Mouse (Mus musculus) MEL (cell line): ENCODE measurements at regions not wholly inside any gene's neighbourhood (a gene's known extent, or its start where the extent isn't known, plus 50 kb on each side); places are given as distances from the start of the nearest gene placed in this dataset.

Source experiments
- DNase-seq: peaks from one replicate; pipeline ENCODE4 v3.0.0; 2011; ENCODE audit warnings: low read depth, low spot score
- H3K27ac ChIP-seq: 2 replicates; pipeline ENCODE4 v1.5.1; 2012; ENCODE audit warnings: low read depth, mild to moderate bottlenecking, control low read depth, low read length, moderate library complexity; ENCODE audit not compliant: control insufficient read depth
- H3K27me3 ChIP-seq, 2 experiments: fragments of 150-350 bp in 1 of 2; sonication (generic) in 1 of 2; 2 replicates each; pipeline ENCODE4 v1.6.1; 2012; ENCODE audit warnings: low read length in 2 of 2, mild to moderate bottlenecking in 2 of 2, improper control_type of control experiment in 1 of 2, moderate library complexity in 1 of 2; ENCODE audit not compliant: insufficient read depth in 2 of 2, control insufficient read depth in 1 of 2
- H3K36me3 ChIP-seq, 2 experiments: 2 replicates each; pipeline ENCODE4 v1.6.1; 2012 to 2014; ENCODE audit warnings: low read length in 2 of 2, improper control_type of control experiment in 1 of 2, inconsistent platforms in 1 of 2, mild to moderate bottlenecking in 1 of 2; ENCODE audit not compliant: insufficient read depth in 2 of 2, control insufficient read depth in 1 of 2
- H3K4me1 ChIP-seq, 2 experiments: fragments of 150-350 bp in 1 of 2; sonication (generic) in 1 of 2; 2 replicates each; pipeline ENCODE4 v1.6.1; 2012; ENCODE audit warnings: low read length in 2 of 2, improper control_type of control experiment in 1 of 2, mild to moderate bottlenecking in 1 of 2; ENCODE audit not compliant: insufficient read depth in 2 of 2, control insufficient read depth in 1 of 2
- H3K4me3 ChIP-seq, 2 experiments: fragments of 150-350 bp in 1 of 2; sonication (generic) in 1 of 2; 2 replicates each; pipeline ENCODE4 v1.5.1; 2012; ENCODE audit warnings: low read depth in 2 of 2, low read length in 2 of 2, mild to moderate bottlenecking in 2 of 2, moderate library complexity in 2 of 2, control low read depth in 1 of 2, improper control_type of control experiment in 1 of 2; ENCODE audit not compliant: control insufficient read depth in 1 of 2, insufficient read depth in 1 of 2
- H3K79me2 ChIP-seq: 2 replicates; pipeline ENCODE4 v1.6.1; 2012; ENCODE audit warnings: mild to moderate bottlenecking, low read length, moderate library complexity; ENCODE audit not compliant: control insufficient read depth, poor library complexity, insufficient read depth
- H3K9ac ChIP-seq: 2 replicates; pipeline ENCODE4 v1.6.1; 2012; ENCODE audit warnings: low read depth, mild to moderate bottlenecking, control low read depth, low read length, moderate library complexity; ENCODE audit not compliant: control insufficient read depth, poor library complexity, severe bottlenecking
- H3K9me3 ChIP-seq: fragments of 150-350 bp; sonication (generic); replicated peaks from 2 replicates; pipeline ENCODE4 v1.6.1; 2012; ENCODE audit warnings: mild to moderate bottlenecking, low read length, improper control_type of control experiment, moderate library complexity; ENCODE audit not compliant: insufficient read depth
- BHLHE40 ChIP-seq: IDR thresholded peaks from 2 replicates; pipeline ENCODE4 v1.6.1; 2012; ENCODE audit warnings: low read depth, mild to moderate bottlenecking, inconsistent platforms, low read length, improper control_type of control experiment, borderline replicate concordance
- CHD2 ChIP-seq: IDR thresholded peaks from 2 replicates; pipeline ENCODE4 v1.6.1; 2011; ENCODE audit warnings: low read length, improper control_type of control experiment
- CTCF ChIP-seq, 3 experiments: IDR thresholded peaks in 2 of 3; conservative IDR thresholded peaks in 1 of 3; 2 replicates each; pipeline ENCODE4 v1.5.1; 2011 to 2012; ENCODE audit warnings: low read length in 3 of 3, low read depth in 2 of 3, mild to moderate bottlenecking in 2 of 3, improper control_type of control experiment in 1 of 3, inconsistent platforms in 1 of 3, mixed read lengths in 1 of 3, moderate library complexity in 1 of 3; ENCODE audit not compliant: control insufficient read depth in 1 of 3, insufficient read depth in 1 of 3, poor library complexity in 1 of 3, severe bottlenecking in 1 of 3
- E2F4 ChIP-seq: IDR thresholded peaks from 2 replicates; pipeline ENCODE4 v1.6.1; 2011; ENCODE audit warnings: low read depth, low read length, improper control_type of control experiment, borderline replicate concordance
- EP300 ChIP-seq, 2 experiments: IDR thresholded peaks; 2 replicates each; pipeline ENCODE4 v1.6.1; 2011; ENCODE audit warnings: improper control_type of control experiment in 2 of 2, low read length in 2 of 2, low read depth in 1 of 2, mild to moderate bottlenecking in 1 of 2
- ETS1 ChIP-seq: IDR thresholded peaks from 2 replicates; pipeline ENCODE4 v1.6.1; 2012; ENCODE audit warnings: low read depth, mild to moderate bottlenecking, inconsistent platforms, low read length, improper control_type of control experiment, moderate library complexity
- GABPA ChIP-seq: IDR thresholded peaks from 2 replicates; pipeline ENCODE4 v1.6.1; 2012; ENCODE audit warnings: low read depth, mild to moderate bottlenecking, inconsistent platforms, low read length, improper control_type of control experiment, moderate library complexity
- JUND ChIP-seq: IDR thresholded peaks from 2 replicates; pipeline ENCODE4 v1.6.1; 2011; ENCODE audit warnings: low read depth, mild to moderate bottlenecking, improper control_type of control experiment, low read length
- MAFK ChIP-seq: IDR thresholded peaks from 2 replicates; pipeline ENCODE4 v1.6.1; 2011; ENCODE audit warnings: low read depth, mild to moderate bottlenecking, low read length, improper control_type of control experiment, borderline replicate concordance
- MAX ChIP-seq: IDR thresholded peaks from 2 replicates; pipeline ENCODE4 v1.6.1; 2011; ENCODE audit warnings: low read length, improper control_type of control experiment
- MEF2A ChIP-seq: IDR thresholded peaks from 2 replicates; pipeline ENCODE4 v1.6.1; 2014; ENCODE audit warnings: low read depth, mild to moderate bottlenecking, inconsistent platforms, low read length, improper control_type of control experiment; ENCODE audit not compliant: poor library complexity, insufficient replicate concordance, severe bottlenecking; ENCODE audit errors: extremely low read depth
- MYB ChIP-seq: IDR thresholded peaks from 2 replicates; pipeline ENCODE4 v1.6.1; 2011; ENCODE audit warnings: mild to moderate bottlenecking, low read depth, low read length, improper control_type of control experiment
- MYC ChIP-seq: IDR thresholded peaks from 2 replicates; pipeline ENCODE4 v1.6.1; 2011; ENCODE audit warnings: low read depth, mild to moderate bottlenecking, low read length, improper control_type of control experiment, moderate library complexity
- NELFE ChIP-seq: IDR thresholded peaks from 2 replicates; pipeline ENCODE4 v1.6.1; 2011; ENCODE audit warnings: low read depth, low read length, improper control_type of control experiment
- POLR2AphosphoS2 ChIP-seq: IDR thresholded peaks from 2 replicates; pipeline ENCODE4 v1.6.1; 2011; ENCODE audit warnings: low read length, improper control_type of control experiment
- RAD21 ChIP-seq: IDR thresholded peaks from 2 replicates; pipeline ENCODE4 v1.6.1; 2011; ENCODE audit warnings: mild to moderate bottlenecking, low read depth, low read length, improper control_type of control experiment
- RCOR1 ChIP-seq: IDR thresholded peaks from 2 replicates; pipeline ENCODE4 v1.6.1; 2012; ENCODE audit warnings: low read depth, mild to moderate bottlenecking, inconsistent platforms, low read length, improper control_type of control experiment
- SIN3A ChIP-seq: IDR thresholded peaks from 2 replicates; pipeline ENCODE4 v1.6.1; 2012; ENCODE audit warnings: low read length, improper control_type of control experiment, inconsistent platforms
- SMC3 ChIP-seq: IDR thresholded peaks from 2 replicates; pipeline ENCODE4 v1.6.1; 2011; ENCODE audit warnings: low read depth, low read length, improper control_type of control experiment
- TAL1 ChIP-seq: IDR thresholded peaks from 2 replicates; pipeline ENCODE4 v1.6.1; 2012; ENCODE audit warnings: mild to moderate bottlenecking, inconsistent platforms, low read length, moderate library complexity, mixed read lengths
- TBP ChIP-seq: IDR thresholded peaks from 2 replicates; pipeline ENCODE4 v1.8.0; 2011; ENCODE audit warnings: low read depth, low read length, improper control_type of control experiment
- TCF12 ChIP-seq: IDR thresholded peaks from 2 replicates; pipeline ENCODE4 v1.6.1; 2014; ENCODE audit warnings: low read depth, mild to moderate bottlenecking, inconsistent platforms, low read length, improper control_type of control experiment, moderate library complexity
- ZC3H11A ChIP-seq: IDR thresholded peaks from 2 replicates; pipeline ENCODE4 v1.6.1; 2012; ENCODE audit warnings: low read depth, mild to moderate bottlenecking, inconsistent platforms, low read length, improper control_type of control experiment
- ZKSCAN1 ChIP-seq: IDR thresholded peaks from 2 replicates; pipeline ENCODE4 v1.6.1; 2012; ENCODE audit warnings: low read depth, mild to moderate bottlenecking, inconsistent platforms, low read length, improper control_type of control experiment, moderate library complexity
- ZMIZ1 ChIP-seq: IDR thresholded peaks from 2 replicates; pipeline ENCODE4 v1.6.1; 2012; ENCODE audit warnings: low read depth, mild to moderate bottlenecking, inconsistent platforms, low read length, improper control_type of control experiment, moderate library complexity
- ZNF384 ChIP-seq: IDR thresholded peaks from 2 replicates; pipeline ENCODE4 v1.6.1; 2012; ENCODE audit warnings: low read depth, mild to moderate bottlenecking, inconsistent platforms, low read length, improper control_type of control experiment

DNA sequence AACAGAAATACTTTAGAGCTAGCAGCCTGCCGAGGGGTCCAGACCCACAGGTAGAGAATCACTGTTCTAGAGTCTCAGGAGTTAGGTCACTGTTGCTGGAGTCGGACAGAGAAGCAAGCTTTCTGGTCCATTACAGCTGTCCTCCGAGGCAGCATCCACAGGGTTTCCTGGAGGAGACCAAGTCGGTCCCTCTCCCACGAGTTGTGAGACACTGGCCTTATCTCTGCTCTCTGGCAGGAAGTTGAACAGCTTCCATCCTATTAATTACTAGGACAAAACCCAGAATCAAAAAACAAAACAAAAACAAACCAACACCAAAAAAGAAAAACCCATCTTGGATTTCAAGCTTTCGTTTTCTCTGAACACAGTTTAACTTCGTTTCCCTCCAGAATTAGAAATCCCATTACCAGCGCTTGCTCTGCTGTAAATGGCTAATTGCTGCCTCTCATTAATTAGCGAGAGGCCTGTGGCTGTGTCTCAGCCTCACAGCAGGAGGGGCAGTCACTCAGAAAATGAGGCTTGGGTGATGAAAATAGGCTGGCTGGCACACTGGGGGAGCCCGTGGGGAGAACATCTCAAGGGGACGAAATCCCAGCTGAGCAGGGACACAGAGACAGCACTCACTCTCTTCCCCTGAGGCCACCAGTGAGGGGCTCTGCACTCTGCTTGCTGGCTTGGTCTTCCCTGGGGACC is 201.3 kb downstream of the Adgrd1 start:
- H3K36me3 ChIP-seq: no peaks in the 10 kb centered on the region
- no peaks in the 10 kb centered on the region for H3K27me3 ChIP-seq
- H3K9me3 ChIP-seq: no peaks in the 10 kb centered on the region
- no peak for DNase-seq
- H3K79me2 ChIP-seq: no peaks in the 10 kb centered on the region
- H3K9ac ChIP-seq: no peak overlapping the region
- H3K27ac ChIP-seq: no peak overlapping the region
- no peaks in the 10 kb centered on the region for H3K4me1 ChIP-seq
- no peak overlapping the region for H3K4me3 ChIP-seq
- TF ChIP-seq MAX (no peak), SMC3 (no peak), TBP (no peak), MYC (no peak), TCF12 (no peak), GABPA (no peak), RCOR1 (no peak), MYB (no peak), ZKSCAN1 (no peak), E2F4 (no peak), CHD2 (no peak), ZNF384 (no peak), ZMIZ1 (no peak), SIN3A (no peak), MEF2A (no peak), BHLHE40 (no peak), JUND (no peak), ETS1 (no peak)

DNA sequence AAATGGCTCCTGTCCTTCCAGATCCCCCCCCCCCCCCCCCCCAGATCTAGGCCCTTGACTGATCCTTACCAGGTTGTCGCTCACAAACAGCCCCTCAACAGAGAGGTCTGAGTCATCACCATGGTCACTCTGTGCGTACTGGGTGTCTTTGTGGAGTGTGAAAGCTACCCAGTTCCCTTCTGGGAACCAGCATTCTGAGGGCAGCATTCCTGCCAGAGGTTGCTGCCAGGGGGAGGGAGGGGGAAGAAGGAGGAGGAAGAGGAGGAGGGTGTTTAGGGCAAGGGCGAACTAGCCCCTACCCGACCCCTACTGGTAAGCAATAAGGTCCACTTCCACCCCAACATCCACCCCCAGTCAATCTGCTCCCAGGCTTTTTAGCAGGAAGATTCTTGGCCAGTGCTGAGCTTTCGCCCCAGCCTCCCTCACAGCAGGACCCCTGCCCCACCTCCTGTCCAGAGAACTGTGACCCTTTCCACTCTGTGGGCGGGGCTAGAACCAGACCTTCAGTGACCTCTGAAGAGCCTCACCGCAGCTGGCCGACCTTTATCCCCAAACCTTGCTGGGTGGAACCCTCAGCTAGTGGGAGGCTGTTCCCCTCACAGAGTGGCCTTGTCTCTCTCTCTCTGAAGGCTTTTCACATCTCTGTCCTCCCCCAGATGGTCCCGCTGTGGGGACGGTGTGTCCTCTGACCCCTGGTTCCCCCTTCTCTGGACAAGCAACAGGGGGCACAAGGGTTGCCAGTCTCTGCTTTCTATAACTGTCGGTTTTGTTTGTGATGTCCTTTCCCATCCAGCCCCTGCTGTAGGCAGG is 202.2 kb upstream of the Sfswap start:
- Histone ChIP-seq H3K79me2 (no peaks in the 10 kb centered on the region), H3K27me3 (no peaks in the 10 kb centered on the region), H3K9ac (no peak overlapping the region), H3K27ac (no peak overlapping the region), H3K36me3 (no peaks in the 10 kb centered on the region), H3K4me3 (no peak overlapping the region), H3K9me3 (no peaks in the 10 kb centered on the region), H3K4me1 (no peaks in the 10 kb centered on the region)
- TF ChIP-seq POLR2AphosphoS2: no peak
- no peak for TF ChIP-seq ZC3H11A
- no peak for TF ChIP-seq EP300 (IDR thresholded peaks at IDR 0.05; ENCODE audit: low read depth in 1 of 2, low read length in 2 of 2)
- no peak for TF ChIP-seq NELFE
- TF ChIP-seq MAFK: no peak
- TF ChIP-seq RAD21: no peak
- TF ChIP-seq TAL1: no peak
- TF ChIP-seq CTCF (IDR thresholded peaks at IDR 0.05 in 2 of 3, conservative IDR thresholded peaks at IDR 0.05 in 1 of 3; ENCODE audit: control insufficient read depth in 1 of 3, insufficient read depth in 1 of 3, low read depth in 2 of 3, low read length in 3 of 3, poor library complexity in 1 of 3, severe bottlenecking in 1 of 3): no peak
- no peak for DNase-seq
